Mouse (Mus musculus): Measurements from ENCODE around the gene Gata1. TPM values are rescaled to one million over a fixed set of nuclear protein-coding genes. Genes with fewer than 3 reads are reported as not detected.
A peak's percentile ranks its signal among the peaks of the same experiment; 100 is the strongest.

Gene Gata1
- total RNA-seq, 1 experiment = 1.1 TPM

DNA sequence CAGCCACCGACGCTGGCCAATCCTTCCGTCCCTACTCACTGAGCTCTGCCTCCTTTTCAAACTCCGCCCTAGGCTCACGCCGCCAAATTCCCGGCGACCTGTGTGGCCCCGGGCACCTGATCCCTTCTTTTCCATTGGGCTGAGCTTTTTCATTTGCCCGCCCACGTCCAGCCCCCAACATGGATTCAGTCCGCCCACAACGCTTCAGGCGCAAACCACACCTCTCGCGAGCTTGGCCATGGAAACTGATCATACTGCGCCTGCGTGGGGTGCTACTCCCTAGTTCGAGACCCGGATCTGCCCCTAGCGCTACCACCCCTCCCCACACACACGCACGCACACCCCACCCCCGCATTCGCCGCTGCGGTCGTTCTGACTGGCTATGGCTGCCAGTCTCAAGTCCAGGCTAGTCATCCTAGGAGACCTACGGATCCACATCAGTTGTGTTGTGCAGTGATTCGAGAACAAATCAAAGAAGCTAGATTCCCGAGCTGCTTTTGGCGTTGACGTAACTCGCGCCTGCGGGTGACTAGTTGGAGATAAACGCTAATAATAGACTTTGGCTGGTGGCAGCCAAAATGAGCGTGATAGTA is 29.9 kb downstream of the Gata1 start:
- peak; percentile 92 for DNase-seq (ENCODE audit: low read depth, low spot score)
- Histone ChIP-seq H3K4me3 (ENCODE audit: insufficient read depth in 1 of 2, low read depth in 1 of 2, low read length in 2 of 2, poor library complexity in 1 of 2, severe bottlenecking in 1 of 2) (peak overlapping the region; percentile 71 to 90), H3K36me3 (ENCODE audit: control insufficient read depth, insufficient read depth, low read length, poor library complexity, severe bottlenecking) (peaks cover 15% of the 10 kb centered on the region), H3K4me1 (ENCODE audit: control insufficient read depth in 2 of 2, insufficient read depth in 2 of 2, low read length in 2 of 2, poor library complexity in 1 of 2) (peaks cover 0 to 2% of the 10 kb centered on the region in 2 experiments; a peak in 1 of 4 replicates), H3K9ac (ENCODE audit: insufficient read depth, low read depth, low read length, poor library complexity, severe bottlenecking) (peak overlapping the region; percentile 82), H3K9me3 (ENCODE audit: control insufficient read depth, insufficient read depth, low read depth, low read length) (no peaks in the 10 kb centered on the region), H3K27ac (ENCODE audit: insufficient read depth, low read depth, low read length, poor library complexity, severe bottlenecking) (peak overlapping the region; percentile 73)
- TF ChIP-seq ZNF384 (IDR thresholded peaks at IDR 0.05; ENCODE audit: low read depth, low read length) = no peak
- peak; percentile 93 for TF ChIP-seq CHD2 (IDR thresholded peaks at IDR 0.05; ENCODE audit: low read depth, low read length)
- in situ Hi-C loops (cut with MboI; ENCODE audit: low sequenced_read_pairs in 2 of 2, unreplicated experiment in 2 of 2) = no loop called here

DNA sequence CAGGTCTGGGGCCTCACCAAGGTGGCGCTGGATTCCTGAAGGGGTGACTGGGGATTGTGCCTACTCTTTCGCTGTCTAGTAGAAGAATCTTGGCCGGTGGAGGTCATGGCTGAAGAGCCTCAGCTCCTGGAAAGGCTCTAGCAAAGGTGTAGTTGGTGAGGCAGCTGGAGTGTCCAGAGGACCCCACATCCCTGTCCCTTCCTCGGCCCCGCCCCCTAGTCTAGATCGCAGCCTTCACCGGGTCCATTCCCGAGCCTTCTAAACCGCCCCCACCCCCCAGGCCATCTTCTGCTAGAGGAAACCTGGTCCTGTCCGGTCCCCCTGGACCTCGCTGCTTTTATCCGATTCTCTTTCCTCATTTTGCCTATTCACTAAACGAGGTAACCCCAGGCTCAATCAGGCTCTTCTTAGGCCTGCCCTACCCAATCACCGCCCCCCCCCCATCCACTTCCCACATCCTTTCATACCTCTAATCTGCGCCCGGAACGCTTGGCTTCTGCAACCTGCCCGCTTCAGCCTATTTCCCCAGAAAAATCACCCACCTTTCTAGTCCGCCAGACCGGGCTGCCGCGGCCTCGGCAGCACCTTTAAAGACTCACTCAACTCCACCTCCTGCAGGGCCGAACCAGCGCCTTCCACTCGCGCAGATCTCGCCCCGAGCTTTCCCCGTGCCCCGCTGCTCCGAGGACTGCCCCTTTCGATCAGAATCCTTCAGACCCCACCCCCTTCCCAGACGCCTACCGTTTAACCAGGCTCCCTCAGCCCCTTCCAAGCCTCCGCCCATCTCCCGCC is 30.6 kb downstream of the Gata1 start, which contains the start of gene Hdac6:
Hdac6 (minus strand) TSS at position 782 of the 792 bp plus-strand sequence.
- H3K4me1 ChIP-seq (ENCODE audit: control insufficient read depth in 2 of 2, insufficient read depth in 2 of 2, low read length in 2 of 2, poor library complexity in 1 of 2) = peaks cover 0 to 2% of the 10 kb centered on the region in 2 experiments; a peak in 1 of 4 replicates
- peaks cover 15% of the 10 kb centered on the region for H3K36me3 ChIP-seq (ENCODE audit: control insufficient read depth, insufficient read depth, low read length, poor library complexity, severe bottlenecking)
- H3K9ac ChIP-seq (ENCODE audit: insufficient read depth, low read depth, low read length, poor library complexity, severe bottlenecking) = peak within 1 kb of the TSS; percentile 83
- TF ChIP-seq MAFK (IDR thresholded peaks at IDR 0.05; ENCODE audit: insufficient read depth, low read depth, low read length) = no peak
- no peak for TF ChIP-seq CHD2 (IDR thresholded peaks at IDR 0.05; ENCODE audit: low read depth, low read length)
- TF ChIP-seq HCFC1 (IDR thresholded peaks at IDR 0.05; ENCODE audit: borderline replicate concordance, insufficient read depth, low read length) = no peak
- TF ChIP-seq ZC3H11A (IDR thresholded peaks at IDR 0.05; ENCODE audit: borderline replicate concordance, low read depth, low read length) = no peak
- TF ChIP-seq ZNF384 (IDR thresholded peaks at IDR 0.05; ENCODE audit: low read depth, low read length) = no peak
- DNase-seq (ENCODE audit: low read depth, low spot score) = no peak
- in situ Hi-C loops (cut with MboI; ENCODE audit: low sequenced_read_pairs in 2 of 2, unreplicated experiment in 2 of 2) = no loop called here
- H3K4me3 ChIP-seq (ENCODE audit: insufficient read depth in 1 of 2, low read depth in 1 of 2, low read length in 2 of 2, poor library complexity in 1 of 2, severe bottlenecking in 1 of 2) = peak within 1 kb of the TSS; percentile 81 to 94
- no peaks in the 10 kb centered on the region for H3K9me3 ChIP-seq (ENCODE audit: control insufficient read depth, insufficient read depth, low read depth, low read length)
- peak within 1 kb of the TSS; percentile 73 for H3K27ac ChIP-seq (ENCODE audit: insufficient read depth, low read depth, low read length, poor library complexity, severe bottlenecking)

GRCm38 (mm10) chrX:7945618-7946017 is 32.3 kb downstream of the Gata1 start:
- H3K4me3 ChIP-seq (ENCODE audit: insufficient read depth in 1 of 2, low read depth in 1 of 2, low read length in 2 of 2, poor library complexity in 1 of 2, severe bottlenecking in 1 of 2) = no peak overlapping the region
- H3K9me3 ChIP-seq (ENCODE audit: control insufficient read depth, insufficient read depth, low read depth, low read length) = no peaks in the 10 kb centered on the region
- no peak for TF ChIP-seq ZNF384 (IDR thresholded peaks at IDR 0.05; ENCODE audit: low read depth, low read length)
- no peak for TF ChIP-seq CHD2 (IDR thresholded peaks at IDR 0.05; ENCODE audit: low read depth, low read length)
- no peak for TF ChIP-seq ZC3H11A (IDR thresholded peaks at IDR 0.05; ENCODE audit: borderline replicate concordance, low read depth, low read length)
- TF ChIP-seq HCFC1 (IDR thresholded peaks at IDR 0.05; ENCODE audit: borderline replicate concordance, insufficient read depth, low read length) = no peak
- DNase-seq (ENCODE audit: low read depth, low spot score) = no peak
- H3K4me1 ChIP-seq (ENCODE audit: control insufficient read depth in 2 of 2, insufficient read depth in 2 of 2, low read length in 2 of 2, poor library complexity in 1 of 2) = peaks cover 0 to 2% of the 10 kb centered on the region in 2 experiments; a peak in 1 of 4 replicates
- H3K27ac ChIP-seq (ENCODE audit: insufficient read depth, low read depth, low read length, poor library complexity, severe bottlenecking) = no peak overlapping the region
- H3K36me3 ChIP-seq (ENCODE audit: control insufficient read depth, insufficient read depth, low read length, poor library complexity, severe bottlenecking) = peaks cover 19% of the 10 kb centered on the region
- H3K9ac ChIP-seq (ENCODE audit: insufficient read depth, low read depth, low read length, poor library complexity, severe bottlenecking) = no peak overlapping the region
- in situ Hi-C loops (cut with MboI; ENCODE audit: low sequenced_read_pairs in 2 of 2, unreplicated experiment in 2 of 2) = no loop called here

DNA sequence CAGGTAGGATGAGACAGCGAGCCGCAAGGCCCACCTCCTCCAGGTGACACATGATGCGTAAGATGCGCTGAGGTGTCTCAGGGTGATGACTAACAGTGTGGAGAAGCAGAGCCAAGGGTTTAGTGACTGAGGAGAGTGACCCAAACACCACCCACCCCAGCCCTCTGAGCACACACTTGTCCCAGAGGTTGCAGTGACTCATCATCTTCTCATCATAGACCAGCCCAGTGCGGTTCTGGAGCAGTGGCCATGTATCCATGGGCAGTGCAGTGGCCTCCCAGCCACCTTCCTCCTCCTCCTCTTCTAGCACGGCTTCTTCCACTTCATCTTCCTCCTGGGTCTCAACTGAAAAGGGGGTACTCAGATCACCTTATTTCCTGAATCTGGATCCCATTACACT is 40.2 kb downstream of the Gata1 start:
- Histone ChIP-seq H3K27ac (ENCODE audit: insufficient read depth, low read depth, low read length, poor library complexity, severe bottlenecking) (0 out of 2 replicates have a peak overlapping the region, but pooled peaks have one; percentile 19), H3K4me1 (ENCODE audit: control insufficient read depth in 2 of 2, insufficient read depth in 2 of 2, low read length in 2 of 2, poor library complexity in 1 of 2) (peaks cover 0 to 4% of the 10 kb centered on the region in 2 experiments; a peak in 1 of 4 replicates), H3K9me3 (ENCODE audit: control insufficient read depth, insufficient read depth, low read depth, low read length) (no peaks in the 10 kb centered on the region), H3K36me3 (ENCODE audit: control insufficient read depth, insufficient read depth, low read length, poor library complexity, severe bottlenecking) (peaks cover 34% of the 10 kb centered on the region), H3K4me3 (ENCODE audit: insufficient read depth in 1 of 2, low read depth in 1 of 2, low read length in 2 of 2, poor library complexity in 1 of 2, severe bottlenecking in 1 of 2) (no peak overlapping the region), H3K9ac (ENCODE audit: insufficient read depth, low read depth, low read length, poor library complexity, severe bottlenecking) (no peak overlapping the region)
- DNase-seq (ENCODE audit: low read depth, low spot score) = no peak
- in situ Hi-C loops (cut with MboI; ENCODE audit: low sequenced_read_pairs in 2 of 2, unreplicated experiment in 2 of 2) = no loop called here
- TF ChIP-seq ZNF384 (IDR thresholded peaks at IDR 0.05; ENCODE audit: low read depth, low read length) (no peak), MAFK (IDR thresholded peaks at IDR 0.05; ENCODE audit: insufficient read depth, low read depth, low read length) (no peak), ZC3H11A (IDR thresholded peaks at IDR 0.05; ENCODE audit: borderline replicate concordance, low read depth, low read length) (no peak), CHD2 (IDR thresholded peaks at IDR 0.05; ENCODE audit: low read depth, low read length) (no peak), HCFC1 (IDR thresholded peaks at IDR 0.05; ENCODE audit: borderline replicate concordance, insufficient read depth, low read length) (no peak)
